Mouse (Mus musculus) stomach, postnatal 0 days (tissue): ENCODE data around the gene E030025P04Rik.

Experiments used
- CTCF ChIP-seq: IDR thresholded peaks from 2 replicates; pipeline ENCODE4 v1.5.1; 2016; ENCODE audit warnings: antibody characterized with exemption, low read depth, mild to moderate bottlenecking, moderate library complexity
- EP300 ChIP-seq: optimal IDR thresholded peaks from 2 replicates; pipeline ENCODE3; 2016; ENCODE audit warnings: antibody characterized with exemption

GRCm38 (mm10) chr11:109181118-109181517 is 36.9 kb upstream of the E030025P04Rik start:
- TF ChIP-seq CTCF = no peak
- TF ChIP-seq EP300 = no peak
